Mouse (Mus musculus): ENCODE results near the gene Washc3.

Washc3 gene

DNA sequence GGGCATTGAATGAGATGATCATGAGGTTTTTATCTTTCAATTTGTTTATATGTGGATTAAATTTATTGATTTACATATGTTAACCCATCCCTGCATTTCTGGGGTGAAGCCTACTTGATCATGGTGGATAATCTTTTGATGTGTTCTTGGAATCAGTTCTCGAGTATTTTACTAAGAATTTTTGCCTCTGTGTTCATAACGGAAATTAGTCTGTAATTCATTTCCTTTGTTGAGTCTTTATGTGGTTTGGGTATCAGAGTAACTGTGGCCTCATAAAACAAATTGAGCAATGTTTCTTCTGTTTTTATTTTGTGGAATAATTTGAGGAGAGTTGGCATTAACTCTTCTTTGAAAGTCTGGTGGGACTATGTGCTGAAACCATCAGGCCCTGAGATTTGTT is 54.7 kb downstream of the Washc3 start:
- DNase-seq (ENCODE audit: low spot score): no peak

GRCm38 (mm10) chr10:88260309-88260708 is 59.4 kb downstream of the Washc3 start:
- no peak for DNase-seq (ENCODE audit: low spot score)

GRCm38 (mm10) chr10:88261186-88261585 is 60.3 kb downstream of the Washc3 start:
- no peak for DNase-seq (ENCODE audit: low spot score)

- no peak for DNase-seq (ENCODE audit: low spot score)
These were observed 62.5 kb downstream of the Washc3 start for GRCm38 (mm10) chr10:88263383-88263782.

- DNase-seq (ENCODE audit: low spot score): no peak
These were observed 73.2 kb downstream of the Washc3 start for GRCm38 (mm10) chr10:88274045-88274444.

- no peak for DNase-seq (ENCODE audit: low spot score)
These were observed 80.8 kb downstream of the Washc3 start for GRCm38 (mm10) chr10:88281699-88282098.

DNA sequence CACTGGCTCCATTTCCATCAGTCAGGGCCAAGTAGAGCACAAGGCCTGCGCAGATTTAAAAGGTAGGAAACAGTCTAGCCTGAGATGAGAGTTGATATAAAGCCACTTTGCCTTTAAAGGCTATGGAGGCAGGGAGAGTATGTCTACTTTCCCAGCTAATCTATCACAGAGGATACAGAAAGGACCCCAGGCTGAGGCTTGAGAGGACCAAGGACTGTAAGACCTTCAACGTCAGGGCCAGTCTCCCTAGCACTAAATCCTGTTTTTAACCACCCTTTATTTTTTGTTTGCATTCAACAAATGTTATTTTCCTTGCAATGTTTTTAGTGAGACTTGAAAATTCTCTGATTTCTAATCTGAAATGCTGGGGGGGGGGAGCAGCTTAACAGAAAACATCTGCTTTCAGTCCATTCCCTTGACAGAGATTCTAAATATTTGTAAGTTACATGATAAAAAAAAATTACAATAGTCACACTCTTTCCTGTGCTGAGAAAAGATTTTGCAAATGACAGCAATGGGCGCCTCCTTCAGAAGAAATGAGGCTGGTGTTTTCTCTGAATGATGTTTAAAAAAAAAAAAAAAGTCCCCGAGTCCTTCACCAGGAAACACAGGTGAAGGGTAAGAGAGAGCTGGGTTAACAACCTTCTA is 83.6 kb downstream of the Washc3 start:
- no peak for DNase-seq (ENCODE audit: low spot score)

DNA sequence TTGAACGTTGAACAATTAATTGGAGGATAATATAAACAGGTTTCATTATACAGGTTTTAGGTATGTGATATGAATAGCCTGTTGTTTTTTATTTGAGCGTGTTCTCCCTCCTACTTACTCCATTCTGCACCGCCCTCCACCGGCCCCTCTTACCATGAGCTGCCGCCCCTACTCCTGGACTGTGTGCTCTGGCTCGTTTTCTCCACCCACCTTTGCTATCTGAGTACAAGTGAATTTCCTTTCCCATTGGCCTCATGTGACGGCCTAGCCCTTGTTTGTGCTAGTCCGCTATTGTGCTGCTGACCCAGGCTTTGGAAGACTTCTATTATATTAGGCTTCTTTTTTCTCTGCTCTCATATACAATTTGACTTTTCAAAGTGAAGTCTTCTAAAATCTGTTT is 86.4 kb downstream of the Washc3 start:
- no peak for DNase-seq (ENCODE audit: low spot score)

DNA sequence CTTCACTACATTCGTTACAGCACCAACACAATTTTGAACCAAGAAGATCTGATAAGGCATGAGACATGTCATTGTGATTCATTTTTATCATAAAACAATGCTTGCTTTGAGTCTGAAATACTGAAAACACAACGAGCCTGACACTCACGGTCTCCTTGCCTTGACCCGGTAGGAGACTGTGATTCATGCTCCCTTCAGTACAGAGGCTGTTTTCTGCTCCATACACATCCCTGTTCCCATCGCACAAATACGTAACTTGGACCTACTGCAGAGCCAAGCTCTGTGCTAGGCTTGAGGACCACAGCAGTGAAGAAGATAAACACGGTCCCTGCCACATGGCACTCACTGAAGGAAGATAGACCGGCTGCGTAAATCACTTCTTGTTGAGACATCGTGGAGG is 87.2 kb downstream of the Washc3 start:
- DNase-seq (ENCODE audit: low spot score): no peak

- DNase-seq (ENCODE audit: low spot score): no peak
These were observed 94.2 kb downstream of the Washc3 start for GRCm38 (mm10) chr10:88295091-88295490.
